Mouse (Mus musculus): ENCODE measurements around the gene Fank1.

Gene Fank1

DNA sequence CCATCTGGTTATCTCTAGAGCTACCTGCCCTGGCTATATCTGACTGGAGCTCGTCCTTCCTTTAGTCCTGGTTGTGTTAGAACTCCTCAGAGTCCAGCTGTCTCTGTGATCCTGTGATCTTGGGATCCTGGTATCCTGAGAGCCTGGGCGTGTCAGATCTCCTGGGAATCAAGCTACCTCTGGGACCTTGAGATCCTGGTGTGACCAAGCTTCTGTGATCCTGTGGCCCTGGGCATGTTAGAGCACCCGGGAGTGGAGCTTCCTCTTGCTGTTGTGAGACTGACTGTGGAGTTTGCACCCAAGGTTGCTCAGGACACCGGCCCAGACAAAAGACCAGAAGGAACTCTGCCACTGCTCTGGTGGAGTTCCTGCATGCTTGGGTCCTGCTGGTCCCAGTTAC is 122.7 kb downstream of the Fank1 start:
- no peak for DNase-seq (ENCODE audit: low read depth)

DNA sequence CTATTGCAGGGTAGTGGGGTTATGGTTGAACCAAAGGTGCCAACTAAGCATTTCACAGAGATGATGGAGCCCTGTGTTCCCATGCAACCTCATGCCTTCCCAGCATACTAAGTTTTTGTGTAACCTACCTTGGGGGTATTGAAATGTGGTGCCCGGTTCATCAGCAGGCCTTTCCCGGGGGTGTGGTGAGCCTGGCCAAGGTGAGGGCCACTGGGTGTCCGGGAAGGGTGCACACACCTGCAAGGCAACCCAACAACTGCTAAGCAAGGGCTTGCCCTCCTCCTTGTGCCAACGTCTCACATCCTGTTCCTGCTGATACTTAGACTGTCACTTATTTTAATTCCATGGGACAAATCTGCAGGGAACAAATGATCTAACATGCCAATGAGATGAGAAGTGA is 132.3 kb downstream of the Fank1 start:
- DNase-seq (ENCODE audit: low read depth), result no peak

DNA sequence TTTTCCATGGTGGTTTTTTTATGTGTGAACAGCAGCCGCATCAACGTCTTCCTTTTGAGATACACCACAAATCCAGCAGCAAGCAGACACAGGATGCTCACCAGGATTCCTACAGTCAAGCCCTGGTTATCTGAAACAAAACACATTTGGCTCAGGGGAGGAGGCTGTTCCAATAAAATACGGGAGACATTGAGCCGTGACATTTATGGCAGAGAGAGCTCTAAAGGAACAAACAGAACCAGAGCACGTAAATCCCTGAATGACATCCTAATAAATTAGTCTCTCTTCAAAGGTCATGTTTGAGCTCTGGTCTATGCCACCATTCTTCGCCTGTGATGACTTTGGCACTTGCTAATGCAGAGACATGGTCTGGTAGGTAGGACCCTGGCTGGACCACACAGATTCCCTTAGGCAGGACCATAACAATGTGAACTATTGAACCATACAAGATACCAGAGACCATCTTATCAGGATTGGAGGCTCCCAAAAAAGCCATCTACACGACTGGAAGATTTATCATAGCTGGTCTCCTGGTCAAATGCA is 133.2 kb downstream of the Fank1 start:
- no peak for DNase-seq (ENCODE audit: low read depth)

DNA sequence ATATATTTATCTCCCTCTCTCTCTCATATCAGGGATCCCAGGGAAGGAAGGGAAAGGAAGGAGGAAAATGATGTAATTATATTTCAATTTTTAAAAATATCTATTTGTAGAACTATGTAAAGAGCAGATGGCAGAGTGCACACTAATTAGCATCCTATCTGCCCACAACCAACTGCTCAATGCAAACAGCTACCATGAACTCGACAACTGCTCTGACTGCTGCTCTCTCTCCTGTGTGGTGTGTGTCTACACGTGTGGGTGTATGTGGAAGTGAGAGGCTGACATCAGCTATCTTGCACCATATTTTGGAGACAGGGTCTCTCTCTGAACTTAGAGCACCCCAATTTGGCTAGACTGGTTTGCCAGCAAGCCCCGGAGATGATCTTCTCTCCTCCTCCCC is 135.2 kb downstream of the Fank1 start:
- DNase-seq (ENCODE audit: low read depth), result no peak

DNA sequence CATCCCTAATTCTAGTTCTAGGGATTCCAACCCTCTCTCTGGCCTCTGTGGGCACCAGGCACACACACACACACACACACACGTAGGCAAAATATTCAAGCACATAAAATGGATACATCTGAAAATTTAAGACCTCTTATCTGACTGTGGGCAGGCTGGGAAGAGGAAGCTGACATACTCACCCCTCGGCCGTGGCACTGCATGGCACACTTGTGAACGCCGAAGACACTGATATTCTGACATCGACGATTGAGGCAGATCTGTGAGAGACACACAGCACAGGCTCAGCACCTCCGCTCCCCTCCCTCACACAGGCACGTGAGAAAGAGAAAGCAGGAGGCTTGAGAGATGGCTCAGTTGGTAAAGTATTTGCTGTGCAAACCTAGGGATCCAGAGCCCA is 139.6 kb downstream of the Fank1 start:
- DNase-seq (ENCODE audit: low read depth), result no peak

DNA sequence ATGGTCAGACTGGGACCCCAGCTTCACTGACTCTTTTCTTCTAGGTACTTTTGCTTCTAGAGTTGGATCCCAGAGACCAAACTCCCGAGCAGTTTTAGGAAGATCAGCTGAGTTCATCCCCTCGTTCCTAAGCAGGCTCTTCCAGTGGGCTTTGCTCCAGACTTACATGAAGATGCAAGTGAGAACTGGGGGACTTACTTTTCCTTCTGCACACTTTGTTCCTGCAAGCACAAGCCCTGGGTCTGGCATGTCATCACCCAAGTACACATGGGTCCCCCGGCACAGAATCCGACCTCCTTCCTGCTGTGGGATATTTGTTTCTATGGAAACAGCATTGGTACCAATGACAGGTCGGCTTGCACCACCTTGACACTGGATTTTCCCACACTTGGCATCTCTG is 142.6 kb downstream of the Fank1 start:
- no peak for DNase-seq (ENCODE audit: low read depth)

DNA sequence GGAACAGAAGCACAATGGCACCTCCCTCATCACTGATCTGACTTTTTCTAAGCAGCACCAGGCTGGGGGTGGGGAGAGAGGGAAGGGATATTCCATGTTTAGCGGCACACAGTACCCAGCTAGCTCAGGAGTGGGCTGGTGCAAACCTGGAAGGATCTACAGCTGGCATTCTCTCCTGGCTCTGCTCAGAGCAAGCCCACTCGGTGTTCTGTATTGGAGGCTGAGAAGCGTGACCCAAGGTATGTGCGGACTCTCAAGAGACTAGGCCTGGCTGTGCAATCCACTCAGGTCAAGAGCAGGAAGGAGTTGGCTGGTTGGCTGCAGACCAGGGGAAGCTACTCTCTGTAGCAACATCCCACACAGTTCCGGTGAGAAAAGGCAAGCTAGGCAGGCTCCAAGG is 143.3 kb downstream of the Fank1 start:
- DNase-seq (ENCODE audit: low read depth), result no peak

DNA sequence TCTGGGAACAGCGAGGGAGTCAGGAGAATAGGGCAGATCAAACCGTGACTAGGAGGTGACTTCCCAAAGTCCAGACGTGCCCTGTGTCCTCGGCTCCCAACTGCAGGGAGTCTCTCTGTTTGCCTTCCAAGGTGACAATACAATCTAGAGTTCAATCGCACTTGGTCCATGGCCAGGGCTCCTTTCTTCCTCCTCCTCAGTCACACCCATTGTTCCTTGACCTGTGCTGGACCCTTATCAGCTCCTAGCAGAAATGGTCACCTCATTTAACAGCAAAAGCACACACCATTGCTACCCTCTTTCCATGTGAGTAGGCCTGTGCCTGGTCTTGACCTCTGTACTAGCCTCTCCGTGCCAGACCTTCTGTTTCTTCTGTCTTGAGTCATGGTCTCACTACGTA is 144.1 kb downstream of the Fank1 start:
- DNase-seq (ENCODE audit: low read depth), result no peak

DNA sequence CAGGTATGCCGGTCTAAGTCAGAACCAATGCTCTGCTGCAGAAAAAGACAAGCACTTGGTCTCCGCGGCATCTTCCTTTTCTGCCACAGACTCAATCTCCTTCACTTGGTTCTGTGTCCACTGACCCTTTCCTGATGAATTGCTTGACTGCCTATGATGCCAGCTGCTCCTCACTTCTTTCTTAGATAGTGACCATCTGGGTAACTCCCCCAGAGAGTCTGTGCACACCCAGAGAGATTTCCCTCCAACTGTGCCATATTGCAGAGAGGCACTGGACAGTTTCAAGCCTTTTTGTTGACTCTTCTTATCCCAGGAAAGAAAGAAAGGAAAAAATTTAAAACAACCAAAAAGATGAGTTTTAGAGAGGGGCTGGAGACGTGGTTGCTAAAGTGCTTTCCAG is 144.6 kb downstream of the Fank1 start:
- no peak for DNase-seq (ENCODE audit: low read depth)

DNA sequence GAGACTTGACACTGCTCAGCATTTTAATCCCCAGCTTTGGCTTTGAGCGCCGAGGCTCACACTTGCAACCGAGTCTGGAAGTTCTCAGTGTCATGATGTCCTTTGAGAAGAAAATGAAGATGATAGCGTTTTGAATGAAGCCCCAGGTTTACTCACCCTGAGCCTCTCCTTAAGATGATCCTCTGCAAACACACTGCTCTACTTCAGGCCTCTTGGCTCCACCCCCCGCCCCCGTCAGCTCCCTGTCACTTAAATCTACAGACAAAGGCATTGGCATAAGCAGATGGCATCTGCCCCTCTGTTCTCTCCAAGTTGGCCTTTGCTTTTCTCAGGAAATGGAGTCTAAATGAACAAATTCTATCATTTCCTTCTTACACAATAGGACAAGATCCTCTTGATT is 147.3 kb downstream of the Fank1 start:
- no peak for DNase-seq (ENCODE audit: low read depth)

DNA sequence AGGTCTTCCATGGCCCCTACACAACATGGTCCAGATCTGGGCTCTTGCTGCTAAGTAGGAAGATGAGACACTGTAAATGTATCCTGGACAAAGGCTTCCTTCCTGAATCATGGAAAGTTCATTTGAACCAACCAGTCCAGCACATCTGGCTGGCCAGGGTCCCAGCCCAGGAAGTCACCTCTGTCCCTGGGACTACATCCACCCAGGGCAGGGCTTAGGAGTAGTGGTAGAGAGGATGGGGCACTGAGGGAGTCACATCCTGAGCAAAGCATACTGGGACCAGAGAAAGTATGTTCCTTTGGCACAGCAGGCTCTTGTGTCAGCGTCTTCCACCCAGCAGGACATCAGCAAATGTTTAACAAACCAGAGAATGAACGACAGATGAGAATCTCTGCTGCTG is 149.1 kb downstream of the Fank1 start:
- no peak for DNase-seq (ENCODE audit: low read depth)

DNA sequence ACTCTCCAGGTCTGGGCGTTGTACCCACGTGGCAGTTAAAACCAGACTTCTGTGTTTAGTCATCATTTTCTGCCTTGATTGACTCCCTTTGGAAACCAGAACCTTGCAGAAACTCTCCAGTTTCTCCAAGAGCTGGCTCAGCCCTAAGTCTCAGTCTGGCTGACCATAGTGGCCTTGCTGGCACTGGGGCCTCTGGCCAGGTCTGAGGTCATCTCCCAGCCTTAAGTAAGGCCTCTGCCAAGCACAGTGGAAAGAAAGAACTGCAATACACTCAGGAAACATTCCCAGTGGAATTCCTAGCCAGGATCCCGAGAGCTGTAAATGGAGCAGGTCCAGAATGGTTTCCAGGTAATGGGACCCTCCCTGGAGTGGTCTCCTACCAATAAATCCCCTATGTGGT is 152.3 kb downstream of the Fank1 start:
- DNase-seq (ENCODE audit: low read depth), result no peak
